Mouse (Mus musculus) bone marrow, adult 2 months (tissue): ENCODE results near the gene Klri2.

ENCODE experiments used
- CTCF ChIP-seq: fragments of 200-500 bp; IDR thresholded peaks from 2 replicates; pipeline ENCODE4 v1.5.1; 2011; ENCODE audit warnings: low read length, control low read depth; ENCODE audit not compliant: control insufficient read depth, insufficient read depth
- POLR2A ChIP-seq: fragments of 200-500 bp; IDR thresholded peaks from 2 replicates; pipeline ENCODE4 v1.6.1; 2011; ENCODE audit warnings: low read depth, mild to moderate bottlenecking, control low read depth, low read length, borderline replicate concordance; ENCODE audit not compliant: control insufficient read depth

GRCm38 (mm10) chr6:129736414-129736813 lies 3.9 kb downstream of the Klri2 start:
- no peak for TF ChIP-seq CTCF
- no peak for TF ChIP-seq POLR2A
